Mouse (Mus musculus) ES-E14 (cell line): Measurements from ENCODE around the gene Msx2. TPM values are rescaled to one million over a fixed set of nuclear protein-coding genes. Genes with fewer than 3 reads are reported as not detected.
A peak's percentile ranks its signal among the peaks of the same experiment; 100 is the strongest.

Experiments used
- DNase-seq: peaks from one replicate; pipeline ENCODE4 v3.0.0-alpha.2; 2013; ENCODE audit warnings: low read depth, low spot score
- H3K27ac ChIP-seq: 2 replicates; pipeline ENCODE4 v1.5.1; 2012; ENCODE audit warnings: low read depth, mild to moderate bottlenecking, low read length, moderate library complexity, mixed read lengths; ENCODE audit not compliant: poor library complexity, insufficient read depth, severe bottlenecking
- H3K36me3 ChIP-seq: 2 replicates; pipeline ENCODE4 v1.6.1; 2012; ENCODE audit warnings: mild to moderate bottlenecking, low read length, moderate library complexity, mixed read lengths; ENCODE audit not compliant: control insufficient read depth, poor library complexity, insufficient read depth, severe bottlenecking
- H3K4me1 ChIP-seq, 2 experiments: fragments of 150-350 bp in 1 of 2; sonication (generic) in 1 of 2; 2 replicates each; pipeline ENCODE4 v1.6.1; 2012; ENCODE audit warnings: low read length in 2 of 2, mild to moderate bottlenecking in 1 of 2, mixed read lengths in 1 of 2; ENCODE audit not compliant: control insufficient read depth in 2 of 2, insufficient read depth in 2 of 2, poor library complexity in 1 of 2
- H3K4me3 ChIP-seq, 2 experiments: fragments of 150-350 bp in 1 of 2; sonication (generic) in 1 of 2; 2 replicates each; pipeline ENCODE4 v1.5.1; 2012; ENCODE audit warnings: low read length in 2 of 2, low read depth in 1 of 2, mild to moderate bottlenecking in 1 of 2, mixed read lengths in 1 of 2; ENCODE audit not compliant: insufficient read depth in 1 of 2, poor library complexity in 1 of 2, severe bottlenecking in 1 of 2
- H3K9ac ChIP-seq: 2 replicates; pipeline ENCODE4 v1.6.1; 2012; ENCODE audit warnings: low read depth, mild to moderate bottlenecking, low read length, mixed read lengths; ENCODE audit not compliant: poor library complexity, insufficient read depth, severe bottlenecking
- H3K9me3 ChIP-seq: fragments of 150-350 bp; sonication (generic); 2 replicates; pipeline ENCODE4 v1.6.1; 2012; ENCODE audit warnings: low read depth, mild to moderate bottlenecking, low read length; ENCODE audit not compliant: control insufficient read depth, insufficient read depth
- CHD2 ChIP-seq: IDR thresholded peaks from 2 replicates; pipeline ENCODE4 v1.6.1; 2014; ENCODE audit warnings: mild to moderate bottlenecking, low read depth, low read length, inconsistent platforms
- HCFC1 ChIP-seq: IDR thresholded peaks from 2 replicates; pipeline ENCODE4 v1.6.1; 2012; ENCODE audit warnings: low read length, inconsistent platforms, borderline replicate concordance; ENCODE audit not compliant: insufficient read depth
- MAFK ChIP-seq: IDR thresholded peaks from 2 replicates; pipeline ENCODE4 v1.6.1; 2014; ENCODE audit warnings: mild to moderate bottlenecking, low read depth, low read length, inconsistent platforms; ENCODE audit not compliant: insufficient read depth
- ZC3H11A ChIP-seq: IDR thresholded peaks from 2 replicates; pipeline ENCODE4 v1.6.1; 2012; ENCODE audit warnings: low read depth, mild to moderate bottlenecking, inconsistent platforms, low read length, borderline replicate concordance
- ZNF384 ChIP-seq: IDR thresholded peaks from 2 replicates; pipeline ENCODE4 v1.6.1; 2012; ENCODE audit warnings: low read depth, low read length, inconsistent platforms
- in situ Hi-C, 2 experiments: fragments of 600-800 bp; cut with MboI; formaldehyde crosslinking; loops; one replicate each; pipeline ENCODE4 v1.15.1; 2025; ENCODE audit warnings: low sequenced_read_pairs in 2 of 2, inconsistent platforms in 1 of 2; ENCODE audit not compliant: unreplicated experiment in 2 of 2
- total RNA-seq: library from RNA; depleted of rRNA; stranded (reverse); fragments of 300-350 nt; gene quantifications from 2 replicates; pipeline ENCODE4 v1.2.3, GENCODE M21; 2012; rRNA removed

Msx2 gene
- total RNA-seq: 2.0 and 3.7 TPM in 2 replicates

- no peak for DNase-seq
- Histone ChIP-seq H3K4me1 (peaks cover 0 to 7% of the 10 kb centered on the region in 2 experiments; a peak in 2 of 4 replicates), H3K4me3 (peak within 1 kb of the TSS; percentile 65 to 72), H3K9me3 (no peaks in the 10 kb centered on the region), H3K9ac (peak within 1 kb of the TSS; percentile 19), H3K36me3 (no peaks in the 10 kb centered on the region), H3K27ac (no peak within 1 kb of the TSS)
- TF ChIP-seq HCFC1 (no peak), ZNF384 (no peak), CHD2 (no peak), MAFK (no peak), ZC3H11A (no peak)
- in situ Hi-C loops: no loop called here
These were observed at the start of gene Msx2 for GRCm38 (mm10) chr13:53472614-53473124. Gene Msx2, minus strand, starts transcription at chr13:53473074.

DNA sequence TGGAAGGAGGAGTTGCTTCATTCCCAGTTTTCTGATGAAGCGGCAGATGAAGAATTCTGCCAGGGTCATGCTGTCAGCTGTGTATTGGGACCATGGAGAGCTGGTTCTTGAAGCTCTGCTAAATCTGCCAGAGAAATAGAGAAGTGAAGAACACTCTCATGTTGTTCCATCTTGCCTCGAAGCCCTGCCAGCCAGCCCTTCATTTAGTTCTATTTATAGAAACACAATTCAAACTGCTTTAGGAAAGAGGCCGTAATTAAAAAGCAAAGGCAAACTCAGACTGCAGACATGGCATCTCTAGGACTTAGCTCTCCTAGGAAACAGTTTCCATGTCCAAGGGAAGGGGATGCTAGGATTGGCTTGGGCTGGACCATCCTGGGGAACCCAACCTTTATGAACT, 48.6 kb upstream of the Msx2 start:
- Histone ChIP-seq H3K27ac (no peak overlapping the region), H3K9ac (no peak overlapping the region), H3K4me1 (no peaks in the 10 kb centered on the region), H3K9me3 (no peaks in the 10 kb centered on the region), H3K4me3 (no peak overlapping the region), H3K36me3 (no peaks in the 10 kb centered on the region)
- in situ Hi-C loops: no loop called here
- DNase-seq: no peak
- no peak for TF ChIP-seq CHD2

- no peak overlapping the region for H3K27ac ChIP-seq
- no peaks in the 10 kb centered on the region for H3K9me3 ChIP-seq
- DNase-seq: no peak
- H3K4me1 ChIP-seq: no peaks in the 10 kb centered on the region
- no peaks in the 10 kb centered on the region for H3K36me3 ChIP-seq
- H3K4me3 ChIP-seq: no peak overlapping the region
- H3K9ac ChIP-seq: no peak overlapping the region
- TF ChIP-seq HCFC1 (no peak), MAFK (no peak), ZNF384 (no peak), CHD2 (no peak), ZC3H11A (no peak)
- in situ Hi-C loops: no loop called here
These were observed 47.6 kb upstream of the Msx2 start for GRCm38 (mm10) chr13:53520343-53520937.

- Histone ChIP-seq H3K27ac (no peak overlapping the region), H3K4me3 (no peak overlapping the region), H3K9ac (no peak overlapping the region), H3K4me1 (no peaks in the 10 kb centered on the region), H3K9me3 (no peaks in the 10 kb centered on the region), H3K36me3 (no peaks in the 10 kb centered on the region)
- no peak for DNase-seq
- in situ Hi-C loops: no loop called here
- TF ChIP-seq MAFK: no peak
- no peak for TF ChIP-seq HCFC1
- TF ChIP-seq ZC3H11A: no peak
These were observed 46.9 kb upstream of the Msx2 start for GRCm38 (mm10) chr13:53519727-53520126.

DNA sequence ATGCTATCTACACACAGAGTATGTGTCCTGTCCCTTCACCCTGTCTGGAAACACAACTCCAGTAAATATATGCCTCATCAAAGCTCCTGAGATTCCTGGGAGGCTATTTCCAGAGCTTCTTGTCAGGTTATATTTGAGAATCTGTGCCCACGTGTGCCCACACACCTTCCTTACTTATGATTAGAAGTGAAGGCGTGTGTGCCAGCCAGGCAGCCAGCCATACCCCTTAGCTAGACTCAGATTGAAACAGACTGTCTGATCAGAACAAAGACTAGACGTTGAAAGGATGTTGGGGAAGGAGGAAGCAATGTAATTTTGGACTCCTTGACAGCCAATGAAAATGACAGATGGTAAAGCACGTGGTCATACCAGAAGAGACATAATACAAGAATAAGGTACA, 45.4 kb upstream of the Msx2 start:
- Histone ChIP-seq H3K9me3 (no peaks in the 10 kb centered on the region), H3K27ac (no peak overlapping the region), H3K9ac (no peak overlapping the region), H3K36me3 (no peaks in the 10 kb centered on the region), H3K4me1 (no peaks in the 10 kb centered on the region), H3K4me3 (no peak overlapping the region)
- TF ChIP-seq CHD2: no peak
- TF ChIP-seq MAFK: no peak
- TF ChIP-seq HCFC1: no peak
- TF ChIP-seq ZC3H11A: no peak
- TF ChIP-seq ZNF384: no peak
- in situ Hi-C loops: no loop called here
- no peak for DNase-seq
